14 mouse cellular contexts compared by ENCODE assay signal in genomic region chr2:75046892-75047291, GRCm38 (mm10).
A peak's percentile ranks its signal among the peaks of the same experiment; 100 is the strongest.
DNase-seq lines count a peak whose midpoint lies in the region.
"Had no signal": no experiment of that assay in that cellular context is flagged by ENCODE, and none has a peak within 500 bp of the region (broad histone marks: within the 10 kb centered on the region; RNA-seq: fewer than 3 reads in every experiment).

No protein-coding gene starts in this region.

- DNase-seq in heart, adult 11 months: peak; percentile 24
- DNase-seq in heart, adult 18-20 months: no peak
- peak; percentile 52 for DNase-seq in 3134 (ENCODE audit: extremely low read depth, insufficient read length, low spot score)
- DNase-seq in Muller cell, postnatal 12 days (ENCODE audit: inconsistent ontology term): peak; percentile 49
- peak; percentile 7 for DNase-seq in skeletal muscle tissue, adult 2 months (ENCODE audit: low read depth, low spot score)
- DNase-seq in right cerebral cortex, postnatal 14 days: no peak
- DNase-seq: adrenal gland, adult 2 months; adrenal gland, postnatal 25 days; B cell, adult 2 months; cerebellum, adult 18-20 months; cerebellum, adult 9-11 months; cerebellum, postnatal 36 days; gastrocnemius, postnatal 25 days; heart, postnatal 14 days had no signal

Comparison
In these comparisons a context has a peak if more than half of its experiments do, and no peak if none do; other contexts are left out.
1. DNase-seq: peak in heart, adult 11 months (single experiment), 3134 (single experiment), Muller cell, postnatal 12 days (single experiment) and skeletal muscle tissue, adult 2 months (single experiment); none in heart, adult 18-20 months (0 of 2) and right cerebral cortex, postnatal 14 days (single experiment).